9 mouse cellular contexts compared by ENCODE assay signal in genomic region chr16:45409064-45409446, GRCm38 (mm10). TPM values are rescaled to one million over a fixed set of nuclear protein-coding genes. Genes with fewer than 3 reads are reported as not detected.
DNase-seq lines count a peak whose midpoint lies in the region; ATAC-seq and TF ChIP-seq lines count a peak whose summit lies in the region.
"Not testable (repeated sequence)": the region's sequence is repeated elsewhere in the genome, so short reads cannot be mapped to it uniquely, and the experiment has no call there.
"Had no signal": no experiment of that assay in that cellular context is flagged by ENCODE, and none has a peak within 500 bp of the region (broad histone marks: within the 10 kb centered on the region; RNA-seq: fewer than 3 reads in every experiment).

No protein-coding gene starts in this region.

- not testable (repeated sequence) for H3K36me3 ChIP-seq in forebrain, embryonic 11.5 days (ENCODE audit: control insufficient read depth, insufficient read depth, low read length); heart, embryonic 13.5 days; hindbrain, postnatal 0 days (ENCODE audit: insufficient read depth, low read length); liver, embryonic 15.5 days (replicated peaks); midbrain, embryonic 12.5 days

- not testable (repeated sequence) for DNase-seq in forebrain, embryonic 11.5 days (ENCODE audit: low spot score); hindbrain, postnatal 0 days (ENCODE audit: low spot score); left cerebral cortex, adult 2 months (ENCODE audit: extremely low spot score in 1 of 2, low spot score in 2 of 2)

- peak overlapping the region; percentile 54 for H3K4me2 ChIP-seq in forebrain, embryonic 11.5 days (ENCODE audit: low read depth, low read length, severe bottlenecking)
- H3K4me2 ChIP-seq in heart, embryonic 13.5 days, result peak overlapping the region; percentile 89
- peak overlapping the region; percentile 64 for H3K4me2 ChIP-seq in hindbrain, postnatal 0 days (ENCODE audit: low read depth, low read length)
- peak overlapping the region; percentile 55 for H3K4me2 ChIP-seq in liver, embryonic 15.5 days
- peak overlapping the region; percentile 62 for H3K4me2 ChIP-seq in midbrain, embryonic 12.5 days (replicated peaks)

- WGBS in forebrain, embryonic 11.5 days, result 41% methylated on average over 7 of the region's 7 CpGs
- WGBS in heart, embryonic 13.5 days, result 35% methylated on average over 7 of the region's 7 CpGs
- 23% methylated on average over 7 of the region's 7 CpGs for WGBS in hindbrain, postnatal 0 days
- WGBS in liver, embryonic 15.5 days (ENCODE audit: insufficient replicate concordance), result 27% methylated on average over 7 of the region's 7 CpGs
- 39% methylated on average over 7 of the region's 7 CpGs for WGBS in midbrain, embryonic 12.5 days
- WGBS in olfactory bulb, adult 2 months, result 12% methylated on average over 7 of the region's 7 CpGs

- not testable (repeated sequence) for H3K27ac ChIP-seq in forebrain, embryonic 11.5 days (ENCODE audit: low read depth, low read length); heart, embryonic 13.5 days (replicated peaks); liver, embryonic 15.5 days (replicated peaks)
- H3K27ac ChIP-seq in hindbrain, postnatal 0 days, result peak overlapping the region; percentile 98
- H3K27ac ChIP-seq in left cerebral cortex, adult 2 months, result peak overlapping the region; percentile 91
- H3K27ac ChIP-seq in midbrain, embryonic 12.5 days (replicated peaks), result peak overlapping the region; percentile 93
- peak overlapping the region; percentile 91; the same call in 1 of the 2 replicates for H3K27ac ChIP-seq in olfactory bulb, adult 2 months (ENCODE audit: insufficient read depth, low read depth, low read length)

- TF ChIP-seq POLR2A in olfactory bulb, adult 2 months (IDR thresholded peaks at IDR 0.05; ENCODE audit: insufficient read depth, low read depth, low read length), result not testable (repeated sequence)

- H3K9ac ChIP-seq in forebrain, embryonic 11.5 days (ENCODE audit: low read length), result peak overlapping the region; percentile 64
- H3K9ac ChIP-seq in heart, embryonic 13.5 days; liver, embryonic 15.5 days: not testable (repeated sequence)
- H3K9ac ChIP-seq in hindbrain, postnatal 0 days (replicated peaks; ENCODE audit: low read length), result peak overlapping the region; percentile 90
- peak overlapping the region; percentile 79; the same call in 1 of the 2 replicates for H3K9ac ChIP-seq in midbrain, embryonic 12.5 days (replicated peaks)

- H3K4me1 ChIP-seq in forebrain, embryonic 11.5 days (replicated peaks; ENCODE audit: control insufficient read depth, insufficient read depth, low read length); heart, embryonic 13.5 days; hindbrain, postnatal 0 days (ENCODE audit: insufficient read depth, low read length); liver, embryonic 15.5 days (replicated peaks); midbrain, embryonic 12.5 days; olfactory bulb, adult 2 months (ENCODE audit: control insufficient read depth, insufficient read depth, low read length): not testable (repeated sequence)

- peak; percentile 17 for ATAC-seq in activated CD4-positive, CD25-positive, alpha-beta regulatory T cell, adult 4 months
- peak; percentile 34 for ATAC-seq in forebrain, embryonic 11.5 days (replicated peaks; ENCODE audit: low FRiP score)
- not testable (repeated sequence) for ATAC-seq in heart, embryonic 13.5 days (ENCODE audit: extremely low read depth, insufficient number of reproducible peaks, low FRiP score, low TSS enrichment); liver, embryonic 15.5 days (ENCODE audit: insufficient read depth)
- ATAC-seq in hindbrain, postnatal 0 days, result peak; percentile 79
- peak; percentile 48 for ATAC-seq in midbrain, embryonic 12.5 days (ENCODE audit: low FRiP score, low read depth)

- H3K27me3 ChIP-seq in forebrain, embryonic 11.5 days (ENCODE audit: control insufficient read depth, insufficient read depth, low read length); heart, embryonic 13.5 days (replicated peaks); hindbrain, postnatal 0 days (ENCODE audit: insufficient read depth, low read length); midbrain, embryonic 12.5 days: not testable (repeated sequence)
- H3K27me3 ChIP-seq in liver, embryonic 15.5 days, result peaks cover 15% of the 10 kb centered on the region

- H3K4me3 ChIP-seq in forebrain, embryonic 11.5 days (ENCODE audit: low read depth, low read length), result peak overlapping the region; percentile 55
- peak overlapping the region; percentile 71 for H3K4me3 ChIP-seq in heart, embryonic 13.5 days
- peak overlapping the region; percentile 81 for H3K4me3 ChIP-seq in hindbrain, postnatal 0 days (ENCODE audit: low read length)
- peak overlapping the region; percentile 89 for H3K4me3 ChIP-seq in left cerebral cortex, adult 2 months
- not testable (repeated sequence) for H3K4me3 ChIP-seq in liver, embryonic 15.5 days (replicated peaks)
- H3K4me3 ChIP-seq in midbrain, embryonic 12.5 days, result peak overlapping the region; percentile 66
- peak overlapping the region; percentile 64 for H3K4me3 ChIP-seq in olfactory bulb, adult 2 months (ENCODE audit: insufficient read depth, low read depth, low read length)

- not testable (repeated sequence) for H3K9me3 ChIP-seq in forebrain, embryonic 11.5 days (ENCODE audit: control insufficient read depth, low read length); heart, embryonic 13.5 days; hindbrain, postnatal 0 days (ENCODE audit: low read length); liver, embryonic 15.5 days (replicated peaks); midbrain, embryonic 12.5 days

- intact Hi-C loops in left cerebral cortex, adult 2 months (cut with DNase I), result loop anchor here (2.0 to 5.0 kb wide), 5 partner anchors 62 to 313 kb away; partner anchors contain the start of gene Tagln3

- not testable (repeated sequence) for TF ChIP-seq CTCF in hindbrain, postnatal 0 days (IDR thresholded peaks at IDR 0.05; ENCODE audit: low read depth); left cerebral cortex, adult 2 months (IDR thresholded peaks at IDR 0.05); olfactory bulb, adult 2 months (IDR thresholded peaks at IDR 0.05; ENCODE audit: insufficient read depth, low read depth, low read length)

RNA-seq across cellular contexts. Expression of gene Cd200, which starts 0.2 kb away (rescaled TPM):
- polyA plus RNA-seq in activated CD4-positive, CD25-positive, alpha-beta regulatory T cell, adult 4 months (2017; shearing (Covaris generic)), result 100 to 1,000 TPM; 223 to 237 TPM
- 27.3 and 33.3 TPM in 2 replicates for polyA plus RNA-seq in forebrain, embryonic 11.5 days (2014; fragmentation: Nextera tagmentation; extraction: Ambion mirVana)
- 19.0 and 20.4 TPM in 2 replicates for polyA plus RNA-seq in heart, embryonic 13.5 days (2015; fragmentation: Nextera tagmentation; extraction: Ambion mirVana)
- total RNA-seq in hindbrain, postnatal 0 days (2014; rRNA removed), result 210 and 300 TPM in 2 replicates
- 354 and 385 TPM in 2 replicates for polyA plus RNA-seq in hindbrain, postnatal 0 days (2015; fragmentation: Nextera tagmentation; extraction: Ambion mirVana)
- total RNA-seq in left cerebral cortex, adult 2 months (2021), result 100 to 1,000 TPM in 1 of 2 experiments, 10 to 100 TPM in 1; 96.4 to 107 TPM
- 0.52 and 0.84 TPM in 2 replicates for polyA plus RNA-seq in liver, embryonic 15.5 days (2015; fragmentation: Nextera tagmentation; extraction: Ambion mirVana)
- polyA plus RNA-seq in midbrain, embryonic 12.5 days (2016; fragmentation: Nextera tagmentation; extraction: Ambion mirVana), result 77.7 and 90.0 TPM in 2 replicates
- not detected in 2 replicates for polyA plus RNA-seq in olfactory bulb, adult 2 months (2012; ENCODE audit: insufficient read depth, insufficient read length, low replicate concordance, missing spikeins)
- total RNA-seq: megakaryocyte-erythroid progenitor cell, adult 5-6 weeks had no signal

Comparison
In these comparisons a context has a peak if more than half of its experiments do, and no peak if none do; other contexts are left out.
1. RNA of gene Cd200, which starts 0.2 kb away (polyA plus RNA-seq): 354 to 385 TPM in hindbrain, postnatal 0 days, 223 to 237 TPM in activated CD4-positive, CD25-positive, alpha-beta regulatory T cell, adult 4 months, 77.7 to 90.0 TPM in midbrain, embryonic 12.5 days, 27.3 to 33.3 TPM in forebrain, embryonic 11.5 days and 19.0 to 20.4 TPM in heart, embryonic 13.5 days; 0.52 to 0.84 TPM in liver, embryonic 15.5 days and not detected in olfactory bulb, adult 2 months; every median in the first group is over 10 times any median in the second.
2. Peak in every context shown above with its lines, with median percentiles within 50 percentile points of each other: H3K4me2 ChIP-seq.